ENCODE assay signal across 8 mouse cellular contexts in the genomic region with DNA sequence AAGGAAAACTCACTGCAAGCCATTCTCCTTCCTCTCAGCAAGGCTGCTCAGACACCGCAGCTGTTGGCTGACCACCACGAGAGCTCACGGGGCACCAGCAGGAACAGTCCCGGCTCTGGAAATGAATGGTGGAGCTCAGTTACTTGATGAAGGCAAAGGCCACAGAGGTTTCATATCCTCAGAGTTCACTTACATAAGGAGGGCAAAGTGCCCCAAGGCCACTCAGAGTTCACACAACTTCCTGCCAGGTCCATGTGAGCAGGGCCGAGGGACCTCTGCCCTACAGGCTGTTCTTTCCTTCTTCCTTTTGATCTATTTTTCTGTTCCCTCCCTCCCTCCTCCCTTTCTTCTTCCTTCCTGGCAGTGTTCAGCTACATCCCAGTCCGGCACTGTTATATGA. TPM values are rescaled to one million over a fixed set of nuclear protein-coding genes. Genes with fewer than 3 reads are reported as not detected.
DNase-seq lines count a peak whose midpoint lies in the region; ATAC-seq and TF ChIP-seq lines count a peak whose summit lies in the region.

No protein-coding gene starts in this region.

- H3K79me2 ChIP-seq in myocyte (ENCODE audit: control insufficient read depth, insufficient read depth): peaks cover 10% of the 10 kb centered on the region

- H3K27ac ChIP-seq in limb, embryonic 13.5 days: peak overlapping the region; percentile 45; the same call in 1 of the 2 replicates
- H3K27ac ChIP-seq in midbrain, embryonic 15.5 days: no peak overlapping the region

- no peaks in the 10 kb centered on the region for H3K9me3 ChIP-seq in limb, embryonic 13.5 days
- no peaks in the 10 kb centered on the region for H3K9me3 ChIP-seq in midbrain, embryonic 15.5 days

- peaks cover 13% of the 10 kb centered on the region for H3K4me1 ChIP-seq in limb, embryonic 13.5 days
- H3K4me1 ChIP-seq in midbrain, embryonic 15.5 days: peaks cover 5% of the 10 kb centered on the region

- H3K4me3 ChIP-seq in limb, embryonic 13.5 days: no peak overlapping the region
- no peak overlapping the region for H3K4me3 ChIP-seq in myocyte
- no peak overlapping the region for H3K4me3 ChIP-seq in midbrain, embryonic 15.5 days

- no peaks in the 10 kb centered on the region for H3K27me3 ChIP-seq in limb, embryonic 13.5 days
- H3K27me3 ChIP-seq in myocyte (ENCODE audit: control insufficient read depth, insufficient read depth, insufficient read length): no peaks in the 10 kb centered on the region
- H3K27me3 ChIP-seq in midbrain, embryonic 15.5 days (replicated peaks): no peaks in the 10 kb centered on the region

- peaks cover 9% of the 10 kb centered on the region; the same call in 1 of the 2 replicates for H3K36me3 ChIP-seq in limb, embryonic 13.5 days
- H3K36me3 ChIP-seq in myocyte (ENCODE audit: control insufficient read depth, insufficient read depth): no peaks in the 10 kb centered on the region
- H3K36me3 ChIP-seq in midbrain, embryonic 15.5 days (replicated peaks): no peaks in the 10 kb centered on the region; the same call in 1 of the 2 replicates

- DNase-seq in layer of hippocampus, adult 11-12 months (ENCODE audit: low spot score): peak; percentile 32
- DNase-seq in layer of hippocampus, postnatal 14 days (ENCODE audit: low spot score in 2 of 2): no peak
- peak; percentile 34 for DNase-seq in embryo, embryonic 11 days
- DNase-seq in heart, postnatal 4 days: peak; percentile 14
- no peak for DNase-seq in B cell, adult 2 months

- no peak overlapping the region; the same call in 1 of the 2 replicates for H3K4me2 ChIP-seq in limb, embryonic 13.5 days (replicated peaks)
- H3K4me2 ChIP-seq in myocyte (ENCODE audit: low read depth): no peak overlapping the region
- no peak overlapping the region for H3K4me2 ChIP-seq in midbrain, embryonic 15.5 days

- 38% methylated on average over 6 of the region's 6 CpGs for WGBS in limb, embryonic 13.5 days
- 58% methylated on average over 6 of the region's 6 CpGs for WGBS in midbrain, embryonic 15.5 days

- TF ChIP-seq POLR2A in myocyte (IDR thresholded peaks at IDR 0.05; ENCODE audit: insufficient read length, low read depth): no peak

- no peak for ATAC-seq in limb, embryonic 13.5 days (ENCODE audit: low FRiP score, low read depth)
- no peak for ATAC-seq in midbrain, embryonic 15.5 days (replicated peaks)

- no peak overlapping the region for H3K9ac ChIP-seq in limb, embryonic 13.5 days
- H3K9ac ChIP-seq in midbrain, embryonic 15.5 days: no peak overlapping the region

- no peak overlapping the region for H3ac ChIP-seq in myocyte (ENCODE audit: control insufficient read depth, insufficient read length)

TF ChIP-seq in myocyte, 11 proteins besides CTCF, POLR2A, EP300 and RAD21:
- TF ChIP-seq E2F4 (IDR thresholded peaks at IDR 0.05; ENCODE audit: insufficient read depth) (no peak), MYOD1 (IDR thresholded peaks at IDR 0.05; ENCODE audit: control insufficient read depth in 1 of 3, insufficient read length in 2 of 3, low read depth in 2 of 3) (peak in 2 of 3 experiments; percentile 47), MYOG (IDR thresholded peaks at IDR 0.05; ENCODE audit: control insufficient read depth in 1 of 3, insufficient read depth in 1 of 3, insufficient read length in 2 of 3, low read depth in 2 of 3) (peak in 2 of 3 experiments; percentile 38 to 73), TCF12 (IDR thresholded peaks at IDR 0.05; ENCODE audit: insufficient read depth, poor library complexity, severe bottlenecking) (no peak), TCF3 (IDR thresholded peaks at IDR 0.05; ENCODE audit: insufficient read length, low read depth) (no peak), POLR2AphosphoS2 (IDR thresholded peaks at IDR 0.05; ENCODE audit: insufficient read length, low read depth) (no peak), REST (IDR thresholded peaks at IDR 0.05; ENCODE audit: insufficient read depth, insufficient read length) (no peak), SRF (IDR thresholded peaks at IDR 0.05; ENCODE audit: control insufficient read depth, insufficient read length, low read depth) (no peak), MAX (IDR thresholded peaks at IDR 0.05; ENCODE audit: low read depth) (no peak)
TF ChIP-seq in myocyte: peak in this region for 2.

RNA-seq across cellular contexts. Expression of a gene that starts 4.6 kb away (rescaled TPM):
- 10 to 100 TPM; 40.4 to 44.7 TPM for total RNA-seq in layer of hippocampus, postnatal 14 days (2021)
- 10 to 100 TPM; 49.5 to 58.1 TPM for total RNA-seq in heart, postnatal 4 days (2021)
- polyA plus RNA-seq in limb, embryonic 13.5 days (2015; fragmentation: Nextera tagmentation; extraction: Ambion mirVana): 84.9 and 90.5 TPM in 2 replicates
- 26.6 TPM for polyA plus RNA-seq in myocyte (2012; fragmentation: generic; extraction: Trizol)
- 41.1 and 48.9 TPM in 2 replicates for polyA plus RNA-seq in midbrain, embryonic 15.5 days (2015; fragmentation: Nextera tagmentation; extraction: Ambion mirVana)

RNA-seq across cellular contexts. Expression of a gene that starts 4.8 kb away (rescaled TPM):
- total RNA-seq in layer of hippocampus, postnatal 14 days (2021): 10 to 100 TPM; 23.4 to 25.0 TPM
- total RNA-seq in heart, postnatal 4 days (2021): 10 to 100 TPM; 10.8 to 11.1 TPM
- 11.8 and 12.2 TPM in 2 replicates for polyA plus RNA-seq in limb, embryonic 13.5 days (2015; fragmentation: Nextera tagmentation; extraction: Ambion mirVana)
- polyA plus RNA-seq in myocyte (2012; fragmentation: generic; extraction: Trizol): 11.6 TPM
- polyA plus RNA-seq in midbrain, embryonic 15.5 days (2015; fragmentation: Nextera tagmentation; extraction: Ambion mirVana): 12.1 and 13.9 TPM in 2 replicates

RNA-seq across cellular contexts. Expression of a gene that starts 21.7 kb away (rescaled TPM):
- 10 to 100 TPM; 35.4 to 36.7 TPM for total RNA-seq in layer of hippocampus, postnatal 14 days (2021)
- 10 to 100 TPM; 20.7 to 22.1 TPM for total RNA-seq in heart, postnatal 4 days (2021)
- polyA plus RNA-seq in limb, embryonic 13.5 days (2015; fragmentation: Nextera tagmentation; extraction: Ambion mirVana): 34.5 and 37.0 TPM in 2 replicates
- polyA plus RNA-seq in myocyte (2012; fragmentation: generic; extraction: Trizol): 25.2 TPM
- 30.8 and 36.1 TPM in 2 replicates for polyA plus RNA-seq in midbrain, embryonic 15.5 days (2015; fragmentation: Nextera tagmentation; extraction: Ambion mirVana)

RNA-seq across cellular contexts. Expression of a gene that starts 56.2 kb away (rescaled TPM):
- 10 to 100 TPM; 20.6 to 24.7 TPM for total RNA-seq in layer of hippocampus, postnatal 14 days (2021)
- total RNA-seq in heart, postnatal 4 days (2021): 10 to 100 TPM; 19.4 to 22.4 TPM
- 17.6 and 18.0 TPM in 2 replicates for polyA plus RNA-seq in limb, embryonic 13.5 days (2015; fragmentation: Nextera tagmentation; extraction: Ambion mirVana)
- 2.6 TPM for polyA plus RNA-seq in myocyte (2012; fragmentation: generic; extraction: Trizol)
- polyA plus RNA-seq in midbrain, embryonic 15.5 days (2015; fragmentation: Nextera tagmentation; extraction: Ambion mirVana): 13.3 and 14.6 TPM in 2 replicates

Comparison
In these comparisons a context has a peak if more than half of its experiments do, and no peak if none do; other contexts are left out.
1. DNase-seq: peak in layer of hippocampus, adult 11-12 months (single experiment), embryo, embryonic 11 days (single experiment) and heart, postnatal 4 days (single experiment); none in layer of hippocampus, postnatal 14 days (0 of 2) and B cell, adult 2 months (0 of 2).